Mouse (Mus musculus): ENCODE measurements around the gene Mrtfa. TPM values are rescaled to one million over a fixed set of nuclear protein-coding genes. Genes with fewer than 3 reads are reported as not detected.

The Mrtfa gene
- polyA plus RNA-seq, 1 experiment from 2014 or later, result 21.2 TPM

DNA sequence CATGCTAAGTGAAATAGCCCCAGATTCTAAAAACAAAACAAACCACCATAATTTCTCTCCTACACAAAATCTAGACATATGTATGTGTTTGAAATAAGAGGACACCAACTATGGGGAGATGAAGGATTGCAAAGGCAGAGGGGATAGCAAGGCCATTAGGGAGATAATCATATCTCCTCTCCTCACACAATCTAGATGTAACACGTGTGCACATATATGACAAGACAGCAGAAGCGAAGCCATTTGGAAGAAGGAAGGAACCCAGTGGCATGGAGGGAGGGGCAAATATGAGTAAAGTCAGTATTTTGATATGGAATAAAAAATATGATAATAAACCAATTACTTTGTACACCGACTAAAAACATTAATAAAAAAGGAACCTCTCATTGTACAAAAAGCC, 91.9 kb downstream of the Mrtfa start:
- H3K27me3 ChIP-seq (replicated peaks; ENCODE audit: control insufficient read depth, insufficient read depth, low read length), result no peaks in the 10 kb centered on the region
- 96% methylated on average over 3 of the region's 3 CpGs for WGBS
- H3K4me1 ChIP-seq (replicated peaks; ENCODE audit: control insufficient read depth, insufficient read depth, low read length), result peaks cover 25% of the 10 kb centered on the region
- H3K27ac ChIP-seq (ENCODE audit: low read depth), result no peak overlapping the region
- H3K4me2 ChIP-seq (ENCODE audit: low read length), result no peak overlapping the region
- no peak overlapping the region for H3K4me3 ChIP-seq (ENCODE audit: low read depth, low read length)
- no peak for ATAC-seq (replicated peaks; ENCODE audit: low FRiP score, low TSS enrichment, low read depth)
- no peak for DNase-seq (ENCODE audit: low spot score)
- no peak overlapping the region for H3K9ac ChIP-seq (ENCODE audit: low read length)
- H3K9me3 ChIP-seq (ENCODE audit: control insufficient read depth, low read length), result no peaks in the 10 kb centered on the region
- H3K36me3 ChIP-seq (ENCODE audit: control insufficient read depth, insufficient read depth, low read length), result no peaks in the 10 kb centered on the region

- Histone ChIP-seq H3K4me3 (ENCODE audit: low read depth, low read length) (no peak overlapping the region), H3K4me1 (replicated peaks; ENCODE audit: control insufficient read depth, insufficient read depth, low read length) (peaks cover 21% of the 10 kb centered on the region), H3K4me2 (ENCODE audit: low read length) (no peak overlapping the region), H3K36me3 (ENCODE audit: control insufficient read depth, insufficient read depth, low read length) (no peaks in the 10 kb centered on the region), H3K27ac (ENCODE audit: low read depth) (no peak overlapping the region), H3K9me3 (ENCODE audit: control insufficient read depth, low read length) (no peaks in the 10 kb centered on the region), H3K27me3 (replicated peaks; ENCODE audit: control insufficient read depth, insufficient read depth, low read length) (no peaks in the 10 kb centered on the region), H3K9ac (ENCODE audit: low read length) (no peak overlapping the region)
- WGBS, result 62% methylated on average over 6 of the region's 6 CpGs
- ATAC-seq (replicated peaks; ENCODE audit: low FRiP score, low TSS enrichment, low read depth) (no peak), DNase-seq (ENCODE audit: low spot score) (no peak)
Observed at GRCm38 (mm10) chr15:81097896-81098295, 92.7 kb downstream of the Mrtfa start.

GRCm38 (mm10) chr15:81097456-81097855, 93.1 kb downstream of the Mrtfa start:
- no peaks in the 10 kb centered on the region for H3K27me3 ChIP-seq (replicated peaks; ENCODE audit: control insufficient read depth, insufficient read depth, low read length)
- no peak overlapping the region for H3K9ac ChIP-seq (ENCODE audit: low read length)
- H3K36me3 ChIP-seq (ENCODE audit: control insufficient read depth, insufficient read depth, low read length), result no peaks in the 10 kb centered on the region
- 31% methylated on average over 4 of the region's 4 CpGs for WGBS
- H3K4me2 ChIP-seq (ENCODE audit: low read length), result no peak overlapping the region
- H3K4me3 ChIP-seq (ENCODE audit: low read depth, low read length), result no peak overlapping the region
- DNase-seq (ENCODE audit: low spot score) (no peak), ATAC-seq (replicated peaks; ENCODE audit: low FRiP score, low TSS enrichment, low read depth) (no peak)
- no peaks in the 10 kb centered on the region for H3K9me3 ChIP-seq (ENCODE audit: control insufficient read depth, low read length)
- peaks cover 18% of the 10 kb centered on the region for H3K4me1 ChIP-seq (replicated peaks; ENCODE audit: control insufficient read depth, insufficient read depth, low read length)
- H3K27ac ChIP-seq (ENCODE audit: low read depth), result no peak overlapping the region

GRCm38 (mm10) chr15:81096329-81097055, 94.1 kb downstream of the Mrtfa start:
- Histone ChIP-seq H3K27ac (ENCODE audit: low read depth) (no peak overlapping the region), H3K36me3 (ENCODE audit: control insufficient read depth, insufficient read depth, low read length) (no peaks in the 10 kb centered on the region), H3K4me2 (ENCODE audit: low read length) (no peak overlapping the region), H3K4me1 (replicated peaks; ENCODE audit: control insufficient read depth, insufficient read depth, low read length) (peaks cover 18% of the 10 kb centered on the region), H3K4me3 (ENCODE audit: low read depth, low read length) (no peak overlapping the region), H3K9me3 (ENCODE audit: control insufficient read depth, low read length) (no peaks in the 10 kb centered on the region), H3K27me3 (replicated peaks; ENCODE audit: control insufficient read depth, insufficient read depth, low read length) (no peaks in the 10 kb centered on the region), H3K9ac (ENCODE audit: low read length) (no peak overlapping the region)
- 33% methylated on average over 7 of the region's 7 CpGs for WGBS
- no peak for ATAC-seq (replicated peaks; ENCODE audit: low FRiP score, low TSS enrichment, low read depth)
- no peak for DNase-seq (ENCODE audit: low spot score)

- no peak overlapping the region for H3K4me3 ChIP-seq (ENCODE audit: low read depth, low read length)
- H3K4me2 ChIP-seq (ENCODE audit: low read length), result no peak overlapping the region
- 85% methylated on average over 4 of the region's 4 CpGs for WGBS
- DNase-seq (ENCODE audit: low spot score) (no peak), ATAC-seq (replicated peaks; ENCODE audit: low FRiP score, low TSS enrichment, low read depth) (no peak)
- no peaks in the 10 kb centered on the region for H3K36me3 ChIP-seq (ENCODE audit: control insufficient read depth, insufficient read depth, low read length)
- H3K9ac ChIP-seq (ENCODE audit: low read length), result no peak overlapping the region
- no peak overlapping the region for H3K27ac ChIP-seq (ENCODE audit: low read depth)
- no peaks in the 10 kb centered on the region for H3K9me3 ChIP-seq (ENCODE audit: control insufficient read depth, low read length)
- no peaks in the 10 kb centered on the region for H3K27me3 ChIP-seq (replicated peaks; ENCODE audit: control insufficient read depth, insufficient read depth, low read length)
- H3K4me1 ChIP-seq (replicated peaks; ENCODE audit: control insufficient read depth, insufficient read depth, low read length), result peaks cover 18% of the 10 kb centered on the region
Observed at GRCm38 (mm10) chr15:81093032-81093431, 97.5 kb downstream of the Mrtfa start.

DNA sequence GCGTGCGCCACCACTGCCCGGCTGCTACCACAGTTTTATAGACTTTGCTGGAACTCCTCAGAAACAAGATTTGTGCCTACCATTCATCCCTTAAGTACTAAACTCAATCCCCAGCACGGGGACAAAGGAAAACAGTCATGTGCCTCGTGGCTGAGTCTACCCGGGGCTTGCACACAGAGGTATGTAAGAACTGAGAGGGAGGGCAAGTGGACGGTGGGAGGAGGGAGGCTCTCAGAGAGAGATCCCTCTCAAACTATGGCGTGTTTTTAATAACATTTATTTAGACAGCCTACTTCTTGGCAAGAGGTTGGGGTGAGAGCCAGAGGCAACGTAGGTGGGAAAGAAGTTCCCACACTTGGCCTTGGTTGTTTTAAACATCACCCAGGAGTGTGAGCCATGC, 98.8 kb downstream of the Mrtfa start:
- no peak overlapping the region for H3K9ac ChIP-seq (ENCODE audit: low read length)
- peaks cover 20% of the 10 kb centered on the region for H3K4me1 ChIP-seq (replicated peaks; ENCODE audit: control insufficient read depth, insufficient read depth, low read length)
- H3K27ac ChIP-seq (ENCODE audit: low read depth), result peak overlapping the region; percentile 43; the same call in 1 of the 2 replicates
- no peaks in the 10 kb centered on the region for H3K27me3 ChIP-seq (replicated peaks; ENCODE audit: control insufficient read depth, insufficient read depth, low read length)
- DNase-seq (ENCODE audit: low spot score) (no peak), ATAC-seq (replicated peaks; ENCODE audit: low FRiP score, low TSS enrichment, low read depth) (no peak)
- H3K36me3 ChIP-seq (ENCODE audit: control insufficient read depth, insufficient read depth, low read length), result no peaks in the 10 kb centered on the region
- no peak overlapping the region for H3K4me3 ChIP-seq (ENCODE audit: low read depth, low read length)
- H3K4me2 ChIP-seq (ENCODE audit: low read length), result no peak overlapping the region
- 60% methylated on average over 9 of the region's 9 CpGs for WGBS
- no peaks in the 10 kb centered on the region for H3K9me3 ChIP-seq (ENCODE audit: control insufficient read depth, low read length)

- no peak overlapping the region for H3K9ac ChIP-seq (ENCODE audit: low read length)
- H3K4me2 ChIP-seq (ENCODE audit: low read length), result no peak overlapping the region
- no peak for DNase-seq (ENCODE audit: low spot score)
- H3K36me3 ChIP-seq (ENCODE audit: control insufficient read depth, insufficient read depth, low read length), result no peaks in the 10 kb centered on the region
- H3K4me1 ChIP-seq (replicated peaks; ENCODE audit: control insufficient read depth, insufficient read depth, low read length), result peaks cover 39% of the 10 kb centered on the region
- 43% methylated on average over 7 of the region's 7 CpGs for WGBS
- peak overlapping the region; percentile 51 for H3K27ac ChIP-seq (ENCODE audit: low read depth)
- no peak overlapping the region for H3K4me3 ChIP-seq (ENCODE audit: low read depth, low read length)
- H3K27me3 ChIP-seq (replicated peaks; ENCODE audit: control insufficient read depth, insufficient read depth, low read length), result no peaks in the 10 kb centered on the region
- no peak for ATAC-seq (replicated peaks; ENCODE audit: low FRiP score, low TSS enrichment, low read depth)
- no peaks in the 10 kb centered on the region for H3K9me3 ChIP-seq (ENCODE audit: control insufficient read depth, low read length)
Observed at GRCm38 (mm10) chr15:81087529-81087928, 103.0 kb downstream of the Mrtfa start.

- no peak overlapping the region for H3K4me3 ChIP-seq (ENCODE audit: low read depth, low read length)
- WGBS, result 74% methylated on average over 8 of the region's 8 CpGs
- no peak for ATAC-seq (replicated peaks; ENCODE audit: low FRiP score, low TSS enrichment, low read depth)
- no peaks in the 10 kb centered on the region for H3K9me3 ChIP-seq (ENCODE audit: control insufficient read depth, low read length)
- peaks cover 39% of the 10 kb centered on the region for H3K4me1 ChIP-seq (replicated peaks; ENCODE audit: control insufficient read depth, insufficient read depth, low read length)
- no peak overlapping the region for H3K9ac ChIP-seq (ENCODE audit: low read length)
- no peak for DNase-seq (ENCODE audit: low spot score)
- H3K36me3 ChIP-seq (ENCODE audit: control insufficient read depth, insufficient read depth, low read length), result no peaks in the 10 kb centered on the region
- no peak overlapping the region for H3K4me2 ChIP-seq (ENCODE audit: low read length)
- peak overlapping the region; percentile 57; the same call in 1 of the 2 replicates for H3K27ac ChIP-seq (ENCODE audit: low read depth)
- no peaks in the 10 kb centered on the region for H3K27me3 ChIP-seq (replicated peaks; ENCODE audit: control insufficient read depth, insufficient read depth, low read length)
Observed at GRCm38 (mm10) chr15:81086644-81087480, 103.7 kb downstream of the Mrtfa start.
